Mouse (Mus musculus) hindbrain, postnatal 0 days (tissue): ENCODE measurements around the gene Vac14. TPM values are rescaled to one million over a fixed set of nuclear protein-coding genes. Genes with fewer than 3 reads are reported as not detected.
"Not testable (repeated sequence)": the region's sequence is repeated elsewhere in the genome, so short reads cannot be mapped to it uniquely, and the experiment has no call there.

Experiments used
- ATAC-seq: fragments of 200-750 bp; cut with Nextera tagmentation; 2 replicates; pipeline ENCODE4 v1.8.0; 2017; ENCODE audit warnings: mild to moderate bottlenecking, moderate TSS enrichment, moderate library complexity
- DNase-seq: peaks from one replicate; pipeline ENCODE4 v3.0.0-alpha.2; 2015; ENCODE audit warnings: low spot score
- H3K27ac ChIP-seq: fragments of 300-500 bp; sonication (generic); 2 replicates; pipeline ENCODE4 v1.5.1; 2014; ENCODE audit warnings: mild to moderate bottlenecking
- H3K27me3 ChIP-seq: fragments of 300-500 bp; sonication (generic); 2 replicates; pipeline ENCODE4 v1.6.1; 2014; ENCODE audit warnings: low read length, mixed read lengths; ENCODE audit not compliant: insufficient read depth
- H3K36me3 ChIP-seq: fragments of 300-500 bp; sonication (generic); 2 replicates; pipeline ENCODE4 v1.6.1; 2014; ENCODE audit warnings: low read length, mixed read lengths; ENCODE audit not compliant: insufficient read depth
- H3K4me1 ChIP-seq: fragments of 300-500 bp; sonication (generic); 2 replicates; pipeline ENCODE4 v1.6.1; 2014; ENCODE audit warnings: antibody characterized with exemption, low read length, mixed read lengths; ENCODE audit not compliant: insufficient read depth
- H3K4me2 ChIP-seq: fragments of 300-500 bp; sonication (generic); 2 replicates; pipeline ENCODE4 v1.6.1; 2014; ENCODE audit warnings: low read depth, mild to moderate bottlenecking, low read length, moderate library complexity, mixed read lengths
- H3K4me3 ChIP-seq: fragments of 300-500 bp; sonication (generic); 2 replicates; pipeline ENCODE4 v1.5.1; 2014; ENCODE audit warnings: low read length
- H3K9ac ChIP-seq: fragments of 300-500 bp; sonication (generic); replicated peaks from 2 replicates; pipeline ENCODE4 v1.6.1; 2014; ENCODE audit warnings: mild to moderate bottlenecking, low read length, moderate library complexity, mixed read lengths
- H3K9me3 ChIP-seq: fragments of 300-500 bp; sonication (generic); 2 replicates; pipeline ENCODE4 v1.6.1; 2016; ENCODE audit warnings: low read length, mixed read lengths
- CTCF ChIP-seq: IDR thresholded peaks from 2 replicates; pipeline ENCODE4 v1.5.1; 2016; ENCODE audit warnings: antibody characterized with exemption, control low read depth, low read depth
- WGBS: fragments of 180-500 bp; shearing (Covaris S2); extraction: QIAGEN DNeasy Blood & Tissue Kit; methylation state at CpG from one replicate; pipeline ENCODE4 v1.1.7; 2014; 5-methylcytosine and 5-hydroxymethylcytosine counted together
- polyA plus RNA-seq: library from polyadenylated mRNA; unstranded; fragments of >200 nt; fragmentation: Nextera tagmentation; extraction: Ambion mirVana; gene quantifications from 2 replicates; pipeline ENCODE4 v1.2.1, GENCODE M21; 2015
- total RNA-seq: library from RNA; depleted of rRNA; stranded (reverse); fragments of >200 nt; gene quantifications from 2 replicates; pipeline ENCODE4 v1.2.3, GENCODE M21; 2014

Vac14 gene
- total and polyA plus RNA-seq, 2 experiments from 2014 or later: 26.1 to 44.1 TPM

DNA sequence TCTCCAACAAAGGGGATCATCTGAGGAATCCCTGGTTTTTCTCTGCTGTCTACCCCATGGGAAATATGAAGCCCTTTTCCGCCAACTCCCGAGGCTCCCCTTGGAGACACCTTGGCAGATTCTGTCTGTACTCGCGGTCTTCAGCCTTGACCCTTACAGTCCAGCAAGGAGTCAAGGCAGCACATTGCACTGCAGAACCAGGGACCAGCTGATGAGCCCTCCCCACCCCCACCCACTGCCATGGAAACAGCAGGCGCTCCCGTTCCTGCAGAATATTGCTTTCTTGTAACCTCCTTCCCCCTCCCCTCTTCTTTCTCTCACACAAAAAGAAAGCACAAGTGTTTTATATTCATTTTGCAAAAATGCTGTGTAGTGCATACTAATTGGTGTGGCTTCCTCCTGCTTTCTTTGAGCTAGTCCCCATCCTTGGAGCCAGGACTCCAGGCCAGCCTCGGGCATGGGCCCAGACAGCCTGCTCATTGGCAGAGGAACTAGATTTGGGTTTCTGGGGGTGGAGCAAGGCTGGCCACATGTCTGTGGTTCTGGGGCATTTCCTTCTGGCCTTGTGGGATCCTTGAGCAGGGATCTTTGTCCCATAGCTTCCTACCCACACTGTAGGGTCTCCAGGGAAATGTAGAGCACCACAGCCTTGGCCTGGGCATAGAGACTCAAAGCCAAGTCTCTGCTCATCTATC, 46.0 kb downstream of the Vac14 start:
- ATAC-seq: peak; percentile 95
- 12% methylated on average over 7 of the region's 7 CpGs for WGBS
- H3K9ac ChIP-seq: no peak overlapping the region

DNA sequence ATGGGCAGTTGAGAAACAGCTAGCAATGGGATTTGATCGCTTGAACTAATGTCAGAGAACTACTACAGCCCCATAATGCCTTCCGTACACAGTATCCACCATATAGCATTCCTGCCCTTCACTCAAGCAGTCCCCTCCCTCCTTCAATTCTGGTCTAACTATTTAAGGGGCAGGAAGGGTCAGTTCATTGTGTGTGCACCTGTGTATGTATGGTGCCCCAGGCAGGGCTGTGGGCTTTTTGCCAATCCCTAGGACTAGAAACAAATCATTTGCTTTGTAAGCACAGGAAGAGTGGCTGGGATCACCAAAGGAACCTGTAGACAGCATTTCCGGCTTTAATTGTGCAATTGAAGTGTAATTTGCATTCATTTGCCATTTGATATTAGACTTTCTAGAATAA, 46.6 kb downstream of the Vac14 start:
- Histone ChIP-seq H3K36me3 (peaks cover 12% of the 10 kb centered on the region; the same call in 1 of the 2 replicates), H3K4me2 (no peak overlapping the region), H3K4me3 (no peak overlapping the region), H3K27ac (peak overlapping the region; percentile 86), H3K4me1 (peaks cover 34% of the 10 kb centered on the region), H3K9ac (no peak overlapping the region), H3K27me3 (no peaks in the 10 kb centered on the region), H3K9me3 (no peaks in the 10 kb centered on the region)
- ATAC-seq (no peak), DNase-seq (no peak)
- TF ChIP-seq CTCF: no peak
- WGBS: 53% methylated on average over 3 of the region's 3 CpGs

More for the DNA sequence above, 46.0 kb downstream of the Vac14 start:
- Histone ChIP-seq H3K4me1 (peaks cover 34% of the 10 kb centered on the region), H3K36me3 (peaks cover 12% of the 10 kb centered on the region; the same call in 1 of the 2 replicates), H3K9me3 (no peaks in the 10 kb centered on the region), H3K27me3 (no peaks in the 10 kb centered on the region), H3K4me2 (no peak overlapping the region), H3K27ac (peak overlapping the region; percentile 86), H3K4me3 (no peak overlapping the region)
- no peak for TF ChIP-seq CTCF
- peak; percentile 85 for DNase-seq

DNA sequence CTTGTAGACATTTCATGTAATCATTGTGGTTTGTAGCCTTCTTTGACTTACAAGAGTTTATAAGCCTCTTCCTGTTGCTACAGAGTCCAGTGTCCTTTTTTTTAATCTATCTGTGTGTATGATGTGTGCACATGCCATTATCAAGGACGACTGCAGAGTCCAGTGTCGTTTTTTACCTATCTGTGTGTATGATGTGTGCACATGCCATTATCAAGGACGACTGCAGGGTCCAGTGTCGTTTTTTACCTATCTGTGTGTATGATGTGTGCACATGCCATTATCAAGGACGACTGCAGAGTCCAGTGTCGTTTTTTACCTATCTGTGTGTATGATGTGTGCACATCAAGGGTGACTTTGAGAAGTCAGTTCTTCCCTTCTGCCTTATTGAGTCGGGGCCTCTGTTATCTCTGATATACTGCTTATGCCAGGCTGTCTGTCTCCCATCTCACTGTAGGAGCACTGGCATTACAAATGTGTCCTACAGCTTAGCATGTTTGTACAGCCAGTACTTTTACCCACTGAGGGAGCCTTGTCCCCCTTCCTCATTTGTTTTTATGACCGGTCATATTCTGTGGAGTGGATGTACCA, 49.3 kb downstream of the Vac14 start:
- H3K4me3 ChIP-seq, H3K4me2 ChIP-seq, ATAC-seq, H3K36me3 ChIP-seq, H3K9me3 ChIP-seq, DNase-seq, H3K27ac ChIP-seq, H3K27me3 ChIP-seq, H3K9ac ChIP-seq: not testable (repeated sequence)
- H3K4me1 ChIP-seq: peaks cover 38% of the 10 kb centered on the region
- WGBS: 90% methylated on average over 8 of the region's 8 CpGs

DNA sequence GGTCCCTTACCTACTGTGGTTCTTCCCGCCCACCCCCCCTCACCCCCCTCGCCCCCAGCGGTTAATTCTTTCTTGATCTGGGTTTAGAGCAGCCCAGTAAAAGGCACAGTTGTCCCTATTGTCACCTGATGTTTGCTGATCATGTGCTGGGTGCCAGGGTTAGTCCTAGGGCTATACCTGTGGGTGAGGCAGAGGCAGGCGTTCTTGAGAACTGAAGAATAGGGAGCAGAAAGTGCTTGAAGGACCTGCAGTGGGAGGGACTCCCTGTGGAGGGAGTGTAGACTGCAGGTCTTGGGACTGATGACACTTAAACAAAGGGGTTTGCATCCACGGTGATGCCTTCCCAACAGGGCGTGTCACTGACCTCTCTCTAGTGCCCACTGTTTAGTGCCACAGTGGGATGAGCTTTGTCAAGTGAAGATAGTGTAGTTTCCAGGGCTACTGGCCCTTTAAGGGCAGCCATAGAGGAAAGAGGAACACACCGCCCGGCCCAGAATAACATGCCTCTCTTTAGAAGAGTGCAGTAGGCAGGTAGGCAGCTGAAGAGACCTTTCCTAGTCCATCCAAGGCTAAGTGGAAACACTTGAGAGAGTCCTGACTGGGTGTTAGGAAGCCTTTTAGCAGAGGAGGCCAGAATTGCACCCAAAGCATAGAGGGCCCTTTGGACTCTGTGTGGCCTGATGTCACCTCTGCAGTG, 51.7 kb downstream of the Vac14 start:
- peak overlapping the region; percentile 29; the same call in 1 of the 2 replicates for H3K27ac ChIP-seq
- no peak for ATAC-seq

DNA sequence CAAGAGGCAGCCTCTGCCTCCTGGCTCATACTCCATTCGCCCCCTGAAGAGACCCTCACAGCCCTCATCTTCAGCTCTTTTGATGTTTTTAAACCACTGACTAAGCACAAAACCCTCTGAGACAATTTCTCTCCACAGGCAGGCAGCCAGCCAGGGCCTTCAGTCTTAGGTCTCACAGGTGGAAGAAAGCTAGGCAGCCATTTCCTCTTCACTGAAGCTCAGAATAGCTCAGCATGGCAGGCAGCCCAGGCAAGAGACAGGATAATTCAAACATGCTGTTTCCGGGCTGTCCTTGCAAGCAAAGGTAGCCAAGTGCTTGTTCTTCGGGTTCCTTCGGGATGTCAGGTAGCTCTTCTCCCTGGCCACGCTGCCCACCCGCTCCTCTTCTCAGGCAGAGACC, 52.9 kb downstream of the Vac14 start:
- Histone ChIP-seq H3K4me3 (no peak overlapping the region), H3K4me1 (0 out of 2 replicates have a peak, but pooled peaks cover 12% of the 10 kb centered on the region), H3K4me2 (no peak overlapping the region), H3K9ac (no peak overlapping the region), H3K9me3 (no peaks in the 10 kb centered on the region), H3K36me3 (0 out of 2 replicates have a peak, but pooled peaks cover 9% of the 10 kb centered on the region), H3K27ac (peak overlapping the region; percentile 49; the same call in 1 of the 2 replicates), H3K27me3 (no peaks in the 10 kb centered on the region)
- 67% methylated on average over 6 of the region's 6 CpGs for WGBS
- DNase-seq: peak; percentile 22
- TF ChIP-seq CTCF: no peak
- no peak for ATAC-seq

More for the DNA sequence above, 51.7 kb downstream of the Vac14 start:
- Histone ChIP-seq H3K4me1 (peaks cover 14% of the 10 kb centered on the region), H3K9me3 (no peaks in the 10 kb centered on the region), H3K9ac (no peak overlapping the region), H3K27me3 (no peaks in the 10 kb centered on the region), H3K36me3 (0 out of 2 replicates have a peak, but pooled peaks cover 5% of the 10 kb centered on the region), H3K4me3 (no peak overlapping the region), H3K4me2 (no peak overlapping the region)
- DNase-seq: no peak
- TF ChIP-seq CTCF: no peak
- 69% methylated on average over 8 of the region's 8 CpGs for WGBS

DNA sequence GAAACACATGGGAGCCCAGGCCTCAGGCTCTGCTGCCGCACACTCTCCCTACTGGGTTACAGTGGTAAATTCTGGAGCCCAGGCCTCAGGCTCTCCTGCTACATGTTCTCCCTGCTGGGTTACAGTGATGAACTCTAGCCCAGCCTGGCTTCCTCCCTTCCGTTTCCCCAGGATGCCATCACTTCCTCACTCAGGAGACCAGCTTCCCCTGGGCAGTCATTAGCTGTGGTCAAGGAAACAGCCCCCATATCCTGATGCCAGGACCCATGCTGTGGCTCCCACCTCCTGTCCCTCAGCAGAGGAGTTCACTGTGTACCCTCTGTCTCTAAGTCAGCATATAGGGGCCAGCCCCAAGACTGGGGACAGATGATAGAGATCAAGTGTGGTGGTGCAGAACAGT, 53.7 kb downstream of the Vac14 start:
- Histone ChIP-seq H3K27ac (peak overlapping the region; percentile 49; the same call in 1 of the 2 replicates), H3K36me3 (0 out of 2 replicates have a peak, but pooled peaks cover 9% of the 10 kb centered on the region), H3K4me2 (no peak overlapping the region), H3K4me3 (no peak overlapping the region), H3K27me3 (no peaks in the 10 kb centered on the region), H3K9me3 (no peaks in the 10 kb centered on the region), H3K9ac (no peak overlapping the region), H3K4me1 (0 out of 2 replicates have a peak, but pooled peaks cover 12% of the 10 kb centered on the region)
- DNase-seq: no peak
- 84% methylated on average over 2 of the region's 2 CpGs for WGBS
- ATAC-seq: no peak
- TF ChIP-seq CTCF: no peak
